Comparison of ENCODE assay signal across 10 mouse cellular contexts in the genomic region with DNA sequence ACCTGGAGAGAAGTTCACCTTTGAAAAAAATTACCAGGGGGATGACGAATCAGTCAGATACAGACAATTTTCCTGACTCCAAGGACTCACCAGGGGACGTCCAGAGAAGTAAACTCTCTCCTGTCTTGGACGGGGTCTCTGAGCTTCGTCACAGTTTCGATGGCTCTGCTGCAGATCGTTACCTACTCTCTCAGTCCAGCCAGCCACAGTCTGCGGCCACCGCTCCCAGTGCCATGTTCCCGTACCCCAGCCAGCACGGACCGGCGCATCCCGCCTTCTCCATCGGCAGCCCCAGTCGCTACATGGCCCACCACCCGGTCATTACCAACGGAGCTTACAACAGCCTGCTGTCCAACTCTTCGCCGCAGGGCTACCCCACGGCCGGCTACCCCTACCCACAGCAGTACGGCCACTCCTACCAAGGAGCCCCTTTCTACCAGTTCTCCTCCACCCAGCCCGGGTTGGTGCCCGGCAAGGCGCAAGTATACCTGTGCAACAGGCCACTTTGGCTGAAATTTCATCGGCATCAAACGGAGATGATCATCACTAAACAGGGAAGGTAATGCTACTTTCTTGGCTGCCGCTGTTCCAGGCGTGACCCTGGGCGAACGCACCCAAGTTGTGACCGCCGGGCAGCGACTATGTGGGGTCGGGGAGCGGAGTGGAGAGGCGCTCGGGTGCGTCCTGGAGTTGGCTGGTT. TPM values are rescaled to one million over a fixed set of nuclear protein-coding genes. Genes with fewer than 3 reads are reported as not detected.
A peak's percentile ranks its signal among the peaks of the same experiment; 100 is the strongest.
DNase-seq lines count a peak whose midpoint lies in the region; ATAC-seq and TF ChIP-seq lines count a peak whose summit lies in the region.
"Had no signal": no experiment of that assay in that cellular context is flagged by ENCODE, and none has a peak within 500 bp of the region (broad histone marks: within the 10 kb centered on the region; RNA-seq: fewer than 3 reads in every experiment).

No protein-coding gene starts in this region.

- H3K79me2 ChIP-seq in heart, adult 2 months (replicated peaks; ENCODE audit: control insufficient read depth, insufficient read depth, low read length) = no peaks in the 10 kb centered on the region

- TF ChIP-seq POLR2A in heart, adult 2 months (IDR thresholded peaks at IDR 0.05; ENCODE audit: insufficient read depth, low read depth, low read length) = no peak

- H3K36me3 ChIP-seq in heart, adult 2 months (ENCODE audit: control insufficient read depth, insufficient read depth, low read length) = no peaks in the 10 kb centered on the region
- peaks cover under 1% of the 10 kb centered on the region; the same call in 1 of the 2 replicates for H3K36me3 ChIP-seq in liver, postnatal 0 days (replicated peaks; ENCODE audit: insufficient read depth, low read length)
- peaks cover 3% of the 10 kb centered on the region; the same call in 1 of the 2 replicates for H3K36me3 ChIP-seq in stomach, embryonic 14.5 days (ENCODE audit: control insufficient read depth, insufficient read depth, low read length)

- H3K9ac ChIP-seq in heart, adult 2 months (ENCODE audit: low read depth, low read length) = no peak overlapping the region
- no peak overlapping the region for H3K9ac ChIP-seq in liver, postnatal 0 days (replicated peaks)
- no peak overlapping the region for H3K9ac ChIP-seq in stomach, embryonic 14.5 days (replicated peaks; ENCODE audit: low read depth, low read length)

- TF ChIP-seq CTCF in heart, adult 2 months (IDR thresholded peaks at IDR 0.05) = no peak
- TF ChIP-seq CTCF in liver, postnatal 0 days (IDR thresholded peaks at IDR 0.05; ENCODE audit: low read depth) = no peak

- no peak overlapping the region for H3K4me3 ChIP-seq in heart, adult 2 months
- 0 out of 2 replicates have a peak overlapping the region, but pooled peaks have one; percentile 8 for H3K4me3 ChIP-seq in liver, postnatal 0 days (ENCODE audit: low read depth, low read length)
- no peak overlapping the region for H3K4me3 ChIP-seq in stomach, embryonic 14.5 days (ENCODE audit: low read depth, low read length)

- 4% methylated on average over 39 of the region's 39 CpGs for WGBS in heart, adult 2 months
- WGBS in liver, postnatal 0 days (ENCODE audit: insufficient replicate concordance) = 2% methylated on average over 39 of the region's 39 CpGs
- 1% methylated on average over 39 of the region's 39 CpGs for WGBS in stomach, embryonic 14.5 days

- intact Hi-C loops in heart, adult 2 months (cut with DNase I) = no loop called here
- intact Hi-C loops in heart, postnatal 36 days (cut with DNase I) = no loop called here

- peak; percentile 4 to 35 for DNase-seq in heart, adult 2 months
- no peak for DNase-seq in heart, adult 11 months
- peak; percentile 21 for DNase-seq in thymus, postnatal 4 days
- DNase-seq in thymus, postnatal 0 days (ENCODE audit: low spot score) = no peak
- peak; percentile 3 to 12 for DNase-seq in heart, postnatal 36 days
- no peak for DNase-seq in liver, postnatal 0 days
- no peak for DNase-seq in frontal cortex, postnatal 25 days (ENCODE audit: low spot score in 2 of 2)

- no peaks in the 10 kb centered on the region for H3K9me3 ChIP-seq in liver, postnatal 0 days (ENCODE audit: low read length)
- no peaks in the 10 kb centered on the region for H3K9me3 ChIP-seq in stomach, embryonic 14.5 days (ENCODE audit: control insufficient read depth, low read depth, low read length)

- peaks cover 31% of the 10 kb centered on the region for H3K27me3 ChIP-seq in heart, adult 2 months (ENCODE audit: control insufficient read depth, insufficient read depth, low read length)
- H3K27me3 ChIP-seq in liver, postnatal 0 days (ENCODE audit: insufficient read depth, low read length) = peaks cover 74% of the 10 kb centered on the region
- peaks cover 38% of the 10 kb centered on the region for H3K27me3 ChIP-seq in stomach, embryonic 14.5 days (ENCODE audit: control insufficient read depth, insufficient read depth, low read length)

- no peak overlapping the region for H3K27ac ChIP-seq in heart, adult 2 months
- H3K27ac ChIP-seq in liver, postnatal 0 days (ENCODE audit: low read depth) = no peak overlapping the region
- H3K27ac ChIP-seq in stomach, embryonic 14.5 days (ENCODE audit: low read length) = no peak overlapping the region

- H3K4me2 ChIP-seq in liver, postnatal 0 days (ENCODE audit: low read depth, low read length) = no peak overlapping the region
- no peak overlapping the region for H3K4me2 ChIP-seq in stomach, embryonic 14.5 days (replicated peaks; ENCODE audit: low read depth, low read length)

- H3K4me1 ChIP-seq in heart, adult 2 months (ENCODE audit: control insufficient read depth, insufficient read depth, low read length) = no peaks in the 10 kb centered on the region
- 0 out of 2 replicates have a peak, but pooled peaks cover 3% of the 10 kb centered on the region for H3K4me1 ChIP-seq in liver, postnatal 0 days (ENCODE audit: insufficient read depth)
- 0 out of 2 replicates have a peak, but pooled peaks cover 2% of the 10 kb centered on the region for H3K4me1 ChIP-seq in stomach, embryonic 14.5 days (ENCODE audit: control insufficient read depth, insufficient read depth, low read length)

- no peak for TF ChIP-seq EP300 in heart, adult 2 months (IDR thresholded peaks at IDR 0.05; ENCODE audit: insufficient read depth, low read depth, low read length)
- no peak for TF ChIP-seq EP300 in liver, postnatal 0 days (IDR thresholded peaks at IDR 0.05; ENCODE audit: low read depth)

- ATAC-seq in liver, postnatal 0 days = no peak
- ATAC-seq in stomach, embryonic 14.5 days (ENCODE audit: insufficient number of reproducible peaks, insufficient read depth, low FRiP score, low read depth) = 0 out of 2 replicates have a peak, but pooled peaks have one; percentile 11

RNA-seq across cellular contexts. Expression of gene Tbr1, which starts 2.3 kb away (rescaled TPM):
- under 1 TPM in 1 of 2 experiments, not detected in 1; 0.09 TPM for total RNA-seq in heart, adult 2 months (2021)
- not detected in 2 replicates for polyA plus RNA-seq in heart, adult 2 months (2012; rRNA removed)
- polyA plus RNA-seq in thymus, postnatal 0 days (2015; fragmentation: Nextera tagmentation; extraction: Ambion mirVana) = 0.05 TPM in 1 of 2 replicates, not detected in the other
- total RNA-seq in heart, postnatal 36 days (2021) = under 1 TPM in 1 of 2 experiments, not detected in 1; 0.11 TPM
- not detected in 2 replicates for polyA plus RNA-seq in liver, postnatal 0 days (2015; fragmentation: Nextera tagmentation; extraction: Ambion mirVana)
- 0.15 TPM in 1 of 2 replicates, not detected in the other for polyA plus RNA-seq in stomach, embryonic 14.5 days (2014; fragmentation: Nextera tagmentation; extraction: Ambion mirVana)
- total RNA-seq: gastrocnemius, postnatal 36 days; MEL had no signal

Comparison
In these comparisons a context has a peak if more than half of its experiments do, and no peak if none do; other contexts are left out.
1. DNase-seq: peak in heart, adult 2 months (2 of 2), thymus, postnatal 4 days (single experiment) and heart, postnatal 36 days (2 of 2); none in heart, adult 11 months (single experiment), thymus, postnatal 0 days (single experiment), liver, postnatal 0 days (single experiment) and frontal cortex, postnatal 25 days (0 of 2).